Mouse (Mus musculus): Measurements from ENCODE around the gene Sulf2. TPM values are rescaled to one million over a fixed set of nuclear protein-coding genes. Genes with fewer than 3 reads are reported as not detected.

Gene Sulf2
- polyA plus RNA-seq, 1 experiment from 2014 or later = 94.7 TPM

DNA sequence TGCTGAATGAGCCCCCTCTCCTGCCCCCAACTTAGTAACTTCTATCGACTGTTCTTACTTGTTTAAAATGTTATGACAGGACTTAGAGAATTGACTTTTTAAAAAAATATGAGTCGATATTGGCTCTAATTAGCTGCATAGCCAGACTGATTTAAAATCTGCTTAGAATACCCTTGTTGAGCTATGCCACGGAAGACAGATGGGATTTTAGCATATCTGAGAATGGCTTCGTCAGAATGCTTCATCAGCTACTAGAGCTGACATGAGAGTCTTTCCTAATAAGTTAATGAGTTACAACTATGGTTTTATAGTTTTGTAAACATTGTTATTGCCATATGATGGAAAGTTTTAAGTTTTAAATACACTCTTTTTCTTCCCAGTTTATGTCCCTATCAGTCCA, 130.8 kb downstream of the Sulf2 start:
- Histone ChIP-seq H3K9me3 (no peaks in the 10 kb centered on the region), H3K4me3 (no peak overlapping the region), H3K4me1 (peaks cover 46% of the 10 kb centered on the region), H3K27me3 (ENCODE audit: insufficient read depth, poor library complexity, severe bottlenecking) (no peaks in the 10 kb centered on the region), H3K27ac (no peak overlapping the region), H3K36me3 (no peaks in the 10 kb centered on the region)
- DNase-seq (ENCODE audit: low spot score) = no peak
- WGBS = 89% methylated on average over 4 of the region's 4 CpGs

DNA sequence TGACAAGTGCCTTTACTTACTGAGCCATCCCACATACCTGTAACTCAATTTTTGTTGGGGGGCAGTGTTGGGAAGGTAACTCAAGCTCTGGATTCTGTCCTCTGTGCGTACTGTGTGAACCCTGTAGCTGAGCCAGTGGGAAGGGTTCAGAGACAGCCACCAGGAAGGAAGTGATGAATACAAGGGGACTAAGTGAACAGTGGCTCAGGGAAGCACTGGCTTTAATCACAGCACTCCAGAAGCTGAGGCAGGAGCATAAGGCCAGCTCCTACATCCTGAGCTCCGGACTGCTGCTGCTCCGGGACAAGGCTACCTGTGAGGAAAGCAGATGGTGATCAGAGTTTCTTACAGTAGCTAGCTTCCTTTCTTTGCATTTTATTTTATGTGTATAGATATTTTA, 131.4 kb downstream of the Sulf2 start:
- Histone ChIP-seq H3K27ac (no peak overlapping the region), H3K27me3 (ENCODE audit: insufficient read depth, poor library complexity, severe bottlenecking) (no peaks in the 10 kb centered on the region), H3K36me3 (no peaks in the 10 kb centered on the region), H3K4me1 (peaks cover 42% of the 10 kb centered on the region), H3K4me3 (no peak overlapping the region), H3K9me3 (no peaks in the 10 kb centered on the region)
- WGBS = 67% methylated on average over 3 of the region's 3 CpGs
- no peak for DNase-seq (ENCODE audit: low spot score)

Other genes starting within 250 kb of the Sulf2 start
- gene Ncoa3, start 163.0 kb downstream of the Sulf2 start, polyA plus RNA-seq (2016; fragmentation: Nextera tagmentation; extraction: Ambion mirVana) = 14.8 and 15.8 TPM in 2 replicates